Mouse (Mus musculus) C2C12 (cell line): ENCODE measurements around the gene Zfp709.

Source experiments
- CEBPB ChIP-seq: IDR thresholded peaks from one replicate; pipeline ENCODE4 v1.6.1; 2011; ENCODE audit warnings: low read depth, mild to moderate bottlenecking, control low read depth, moderate library complexity
- CTCF ChIP-seq: IDR thresholded peaks from one replicate; pipeline ENCODE4 v1.5.1; 2011; ENCODE audit not compliant: control insufficient read depth, insufficient read depth, insufficient read length
- MAX ChIP-seq: IDR thresholded peaks from one replicate; pipeline ENCODE4 v1.6.1; 2011; ENCODE audit warnings: mild to moderate bottlenecking, control low read depth
- MYOD1 ChIP-seq: IDR thresholded peaks from one replicate; pipeline ENCODE4 v1.6.1; 2011; ENCODE audit warnings: low read depth; ENCODE audit not compliant: control insufficient read depth, insufficient read length
- USF1 ChIP-seq: IDR thresholded peaks from one replicate; pipeline ENCODE4 v1.6.1; 2011; ENCODE audit warnings: low read depth, mild to moderate bottlenecking, control low read depth, moderate library complexity

- TF ChIP-seq MAX, result no peak
- TF ChIP-seq CTCF, result no peak
- TF ChIP-seq CEBPB, result no peak
- no peak for TF ChIP-seq MYOD1
- no peak for TF ChIP-seq USF1
Measured at GRCm38 (mm10) chr8:71927779-71928178, 46.0 kb downstream of the Zfp709 start.
